ENCODE assay signal across 10 mouse cellular contexts in genomic region chr2:26594934-26595724, GRCm38 (mm10). TPM values are rescaled to one million over a fixed set of nuclear protein-coding genes. Genes with fewer than 3 reads are reported as not detected.
DNase-seq lines count a peak whose midpoint lies in the region; ATAC-seq and TF ChIP-seq lines count a peak whose summit lies in the region.
"Had no signal": no experiment of that assay in that cellular context is flagged by ENCODE, and none has a peak within 500 bp of the region (broad histone marks: within the 10 kb centered on the region; RNA-seq: fewer than 3 reads in every experiment).

No protein-coding gene starts in this region.

- no peaks in the 10 kb centered on the region for H3K9me3 ChIP-seq in heart, embryonic 11.5 days (replicated peaks; ENCODE audit: control insufficient read depth, low read length)
- no peaks in the 10 kb centered on the region for H3K9me3 ChIP-seq in heart, embryonic 10.5 days
- no peaks in the 10 kb centered on the region for H3K9me3 ChIP-seq in midbrain, embryonic 10.5 days (replicated peaks)
- H3K9me3 ChIP-seq: limb, embryonic 13.5 days had no signal

- no peak overlapping the region for H3K4me2 ChIP-seq in heart, embryonic 11.5 days
- H3K4me2 ChIP-seq: limb, embryonic 13.5 days had no signal

- 62% methylated on average over 6 of the region's 6 CpGs for WGBS in heart, embryonic 11.5 days (ENCODE audit: insufficient replicate concordance)
- 75% methylated on average over 6 of the region's 6 CpGs for WGBS in heart, embryonic 10.5 days
- 84% methylated on average over 6 of the region's 6 CpGs for WGBS in midbrain, embryonic 10.5 days

- no peak for DNase-seq in heart, embryonic 10.5 days (ENCODE audit: low spot score)
- DNase-seq in heart, postnatal 4 days = peak; percentile 57
- peak; percentile 83 for DNase-seq in kidney, postnatal 14 days
- peak; percentile 63 to 65 for DNase-seq in lung, postnatal 4 days
- DNase-seq in gastrocnemius, adult 2 months = no peak
- DNase-seq in ovary, adult 18-20 months (ENCODE audit: low spot score) = no peak
- DNase-seq in midbrain, embryonic 10.5 days (ENCODE audit: low spot score) = no peak

- ATAC-seq in heart, embryonic 11.5 days (replicated peaks; ENCODE audit: insufficient number of reproducible peaks, low FRiP score, low TSS enrichment) = peak; percentile 18; the same call in 1 of the 2 replicates

- H3K4me3 ChIP-seq in heart, embryonic 11.5 days (ENCODE audit: low read depth, low read length) = no peak overlapping the region
- H3K4me3 ChIP-seq in heart, embryonic 10.5 days = no peak overlapping the region
- no peak overlapping the region for H3K4me3 ChIP-seq in gastrocnemius, adult 2 months
- no peak overlapping the region for H3K4me3 ChIP-seq in midbrain, embryonic 10.5 days
- H3K4me3 ChIP-seq: limb, embryonic 13.5 days had no signal

- H3K9ac ChIP-seq in heart, embryonic 11.5 days (ENCODE audit: low read depth, low read length) = no peak overlapping the region
- H3K9ac ChIP-seq: limb, embryonic 13.5 days had no signal

- H3K27me3 ChIP-seq in heart, embryonic 11.5 days (ENCODE audit: control insufficient read depth, insufficient read depth, low read length) = no peaks in the 10 kb centered on the region
- H3K27me3 ChIP-seq in heart, embryonic 10.5 days (ENCODE audit: insufficient read depth, poor library complexity, severe bottlenecking) = no peaks in the 10 kb centered on the region
- no peaks in the 10 kb centered on the region for H3K27me3 ChIP-seq in midbrain, embryonic 10.5 days (ENCODE audit: low read depth, poor library complexity, severe bottlenecking)
- H3K27me3 ChIP-seq: limb, embryonic 13.5 days had no signal

- H3K27ac ChIP-seq in heart, embryonic 11.5 days (ENCODE audit: low read depth, low read length) = no peak overlapping the region
- H3K27ac ChIP-seq in heart, embryonic 10.5 days = no peak overlapping the region
- no peak overlapping the region for H3K27ac ChIP-seq in gastrocnemius, adult 2 months
- no peak overlapping the region for H3K27ac ChIP-seq in midbrain, embryonic 10.5 days (replicated peaks)
- H3K27ac ChIP-seq: limb, embryonic 13.5 days had no signal

- intact Hi-C loops in gastrocnemius, adult 2 months (cut with DNase I) = loop anchor here (2.0 kb wide), 1 partner anchor 46 kb away; no protein-coding TSS in a partner anchor

- TF ChIP-seq CTCF in gastrocnemius, adult 2 months (IDR thresholded peaks at IDR 0.05) = no peak

- peaks cover 7% of the 10 kb centered on the region for H3K36me3 ChIP-seq in heart, embryonic 11.5 days (ENCODE audit: control insufficient read depth, insufficient read depth, low read length)
- H3K36me3 ChIP-seq in heart, embryonic 10.5 days = peaks cover 53% of the 10 kb centered on the region
- no peaks in the 10 kb centered on the region for H3K36me3 ChIP-seq in midbrain, embryonic 10.5 days

- no peaks in the 10 kb centered on the region for H3K4me1 ChIP-seq in heart, embryonic 11.5 days (ENCODE audit: control insufficient read depth, insufficient read depth, low read length)
- H3K4me1 ChIP-seq in heart, embryonic 10.5 days = peaks cover 11% of the 10 kb centered on the region; the same call in 1 of the 2 replicates
- no peaks in the 10 kb centered on the region for H3K4me1 ChIP-seq in midbrain, embryonic 10.5 days
- H3K4me1 ChIP-seq: limb, embryonic 13.5 days had no signal

RNA-seq across cellular contexts. Expression of gene Gm20532, which starts 8.7 kb away (rescaled TPM):
- polyA plus RNA-seq in heart, embryonic 11.5 days (2014; fragmentation: Nextera tagmentation; extraction: Ambion mirVana) = not detected in 2 replicates
- not detected in 2 replicates for polyA plus RNA-seq in heart, embryonic 10.5 days (2016; fragmentation: Nextera tagmentation; extraction: Ambion mirVana)
- total RNA-seq in heart, postnatal 4 days (2021) = not detected
- not detected for total RNA-seq in gastrocnemius, adult 2 months (2021)
- not detected in 2 replicates for polyA plus RNA-seq in midbrain, embryonic 10.5 days (2016; fragmentation: Nextera tagmentation; extraction: Ambion mirVana)
- total RNA-seq: granulocyte monocyte progenitor cell, adult 5-6 weeks had no signal
- polyA plus RNA-seq: limb, embryonic 13.5 days had no signal

RNA-seq across cellular contexts. Expression of gene Agpat2, which starts 9.1 kb away (rescaled TPM):
- 15.7 and 20.6 TPM in 2 replicates for polyA plus RNA-seq in heart, embryonic 11.5 days (2014; fragmentation: Nextera tagmentation; extraction: Ambion mirVana)
- 20.4 and 28.9 TPM in 2 replicates for polyA plus RNA-seq in heart, embryonic 10.5 days (2016; fragmentation: Nextera tagmentation; extraction: Ambion mirVana)
- total RNA-seq in heart, postnatal 4 days (2021) = 10 to 100 TPM; 23.9 to 25.4 TPM
- 1 to 10 TPM; 2.8 to 7.3 TPM for total RNA-seq in gastrocnemius, adult 2 months (2021)
- polyA plus RNA-seq in midbrain, embryonic 10.5 days (2016; fragmentation: Nextera tagmentation; extraction: Ambion mirVana) = 9.0 and 10.6 TPM in 2 replicates

RNA-seq across cellular contexts. Expression of gene Egfl7, which starts 15.3 kb away (rescaled TPM):
- polyA plus RNA-seq in heart, embryonic 11.5 days (2014; fragmentation: Nextera tagmentation; extraction: Ambion mirVana) = 145 and 157 TPM in 2 replicates
- polyA plus RNA-seq in heart, embryonic 10.5 days (2016; fragmentation: Nextera tagmentation; extraction: Ambion mirVana) = 164 and 186 TPM in 2 replicates
- total RNA-seq in heart, postnatal 4 days (2021) = 100 to 1,000 TPM; 317 to 343 TPM
- total RNA-seq in gastrocnemius, adult 2 months (2021) = 10 to 100 TPM; 34.4 to 53.7 TPM
- 68.5 and 85.7 TPM in 2 replicates for polyA plus RNA-seq in midbrain, embryonic 10.5 days (2016; fragmentation: Nextera tagmentation; extraction: Ambion mirVana)

RNA-seq across cellular contexts. Expression of gene Fam69b, which starts 33.1 kb away (rescaled TPM):
- polyA plus RNA-seq in heart, embryonic 11.5 days (2014; fragmentation: Nextera tagmentation; extraction: Ambion mirVana) = 13.4 and 14.9 TPM in 2 replicates
- polyA plus RNA-seq in heart, embryonic 10.5 days (2016; fragmentation: Nextera tagmentation; extraction: Ambion mirVana) = 15.7 and 18.2 TPM in 2 replicates
- 1 to 10 TPM; 6.1 to 7.0 TPM for total RNA-seq in heart, postnatal 4 days (2021)
- 1 to 10 TPM; 1.0 to 2.3 TPM for total RNA-seq in gastrocnemius, adult 2 months (2021)
- 36.4 and 51.4 TPM in 2 replicates for polyA plus RNA-seq in midbrain, embryonic 10.5 days (2016; fragmentation: Nextera tagmentation; extraction: Ambion mirVana)

Comparison
In these comparisons a context has a peak if more than half of its experiments do, and no peak if none do; other contexts are left out.
1. DNase-seq: peak in heart, postnatal 4 days (single experiment), kidney, postnatal 14 days (single experiment) and lung, postnatal 4 days (2 of 2); none in heart, embryonic 10.5 days (single experiment), gastrocnemius, adult 2 months (single experiment), ovary, adult 18-20 months (single experiment) and midbrain, embryonic 10.5 days (single experiment).